Mouse (Mus musculus) testis, adult 2 months (tissue): ENCODE measurements around the gene Invs.

Source experiments
- CTCF ChIP-seq: fragments of 200-500 bp; IDR thresholded peaks from 2 replicates; pipeline ENCODE4 v1.5.1; 2012; ENCODE audit warnings: low read depth, mild to moderate bottlenecking, inconsistent platforms, low read length, moderate library complexity; ENCODE audit not compliant: control insufficient read depth, insufficient read depth, insufficient replicate concordance
- POLR2A ChIP-seq: fragments of 200-500 bp; IDR thresholded peaks from 2 replicates; pipeline ENCODE4 v1.6.1; 2012; ENCODE audit warnings: low read depth, mild to moderate bottlenecking, inconsistent platforms, low read length, moderate library complexity; ENCODE audit not compliant: control insufficient read depth

- TF ChIP-seq POLR2A (no peak), CTCF (no peak)
Measured at GRCm38 (mm10) chr4:48314814-48315213, 35.3 kb downstream of the Invs start.
